Mouse (Mus musculus) Patski (cell line): ENCODE results near the gene 1700019D03Rik. TPM values are rescaled to one million over a fixed set of nuclear protein-coding genes. Genes with fewer than 3 reads are reported as not detected.
"Not testable (repeated sequence)": the region's sequence is repeated elsewhere in the genome, so short reads cannot be mapped to it uniquely, and the experiment has no call there.

ENCODE experiments used
- ATAC-seq: fragments of 100-300 bp; one replicate; pipeline ENCODE4 v1.8.0; 2021
- CTCF ChIA-PET: fragments of 350-600 bp; sonication (Branson Sonifier 250); formaldehyde crosslinking; loops from one replicate; lab custom pipeline; 2022; ENCODE audit warnings: inconsistent platforms; lab: Charles Lee
- POLR2A ChIA-PET: fragments of 350-600 bp; sonication (Branson Sonifier 250); formaldehyde crosslinking; loops from one replicate; lab custom pipeline; 2022; ENCODE audit warnings: antibody characterized with exemption, inconsistent platforms; lab: Charles Lee
- DNase-seq: peaks from one replicate; pipeline ENCODE4 v3.0.0-alpha.2; 2011; ENCODE audit warnings: low read depth, low spot score
- H3K27me3 ChIP-seq: fragments of 371-371 bp; one replicate; pipeline ENCODE4 v1.5.1; 2021
- CTCF ChIP-seq: fragments of 100-300 bp; IDR thresholded peaks from one replicate; pipeline ENCODE4 v1.5.1; 2021
- in situ Hi-C: fragments of 300-500 bp; cut with MboI; formaldehyde crosslinking; loops from 3 replicates; pipeline ENCODE4 v1.11.1; 2018; ENCODE audit warnings: low pct_unique_long_range_greater_than_20kb, mixed read lengths
- polyA plus RNA-seq: library from polyadenylated mRNA; unstranded; gene quantifications from one replicate; pipeline ENCODE4 v1.2.3, GENCODE M21; 2021

The 1700019D03Rik gene
- polyA plus RNA-seq, 1 experiment from 2014 or later, result 0.12 TPM

GRCm38 (mm10) chr1:52955102-52955501 lies 64.9 kb downstream of the 1700019D03Rik start:
- CTCF ChIA-PET, result interaction anchor here (1.1 to 1.5 kb wide), 3 partner anchors 8 to 18 kb away, joined by 3 to 4 read pairs (median 3); no protein-coding TSS in a partner anchor
- no peak for DNase-seq

GRCm38 (mm10) chr1:52954456-52954855 lies 65.5 kb downstream of the 1700019D03Rik start:
- ATAC-seq (no peak), DNase-seq (no peak)
- ChIA-PET POLR2A (no interaction called here), CTCF (interaction anchor here (1.5 kb wide), 1 partner anchor 9 kb away, joined by 3 read pairs; no protein-coding TSS in a partner anchor)
- in situ Hi-C loops, result loop anchor here (10.0 kb wide), 1 partner anchor 310 kb away; no protein-coding TSS in a partner anchor
- H3K27me3 ChIP-seq, result peaks cover 29% of the 10 kb centered on the region
- TF ChIP-seq CTCF, result no peak

More at GRCm38 (mm10) chr1:52955102-52955501, 64.9 kb downstream of the 1700019D03Rik start:
- peak; percentile 78 for TF ChIP-seq CTCF
- peaks cover 29% of the 10 kb centered on the region for H3K27me3 ChIP-seq
- POLR2A ChIA-PET, result no interaction called here
- in situ Hi-C loops, result loop anchor here (10.0 kb wide), 1 partner anchor 310 kb away; no protein-coding TSS in a partner anchor
- no peak for ATAC-seq

- in situ Hi-C loops, result loop anchor here (10.0 kb wide), 1 partner anchor 309 kb away; no protein-coding TSS in a partner anchor
- no peak for ATAC-seq
- POLR2A ChIA-PET, result no interaction called here
- H3K27me3 ChIP-seq, result peaks cover 23% of the 10 kb centered on the region
- DNase-seq, result no peak
- CTCF ChIA-PET, result no interaction called here
- no peak for TF ChIP-seq CTCF
Measured at GRCm38 (mm10) chr1:52953548-52953947, 66.4 kb downstream of the 1700019D03Rik start.

GRCm38 (mm10) chr1:52952551-52953397 lies 67.2 kb downstream of the 1700019D03Rik start:
- POLR2A ChIA-PET, result interaction anchor here (0.6 kb wide), 1 partner anchor 16 kb away, joined by 6 read pairs; no protein-coding TSS in a partner anchor
- CTCF ChIA-PET, result interaction anchor here (1.0 to 2.0 kb wide), 2 partner anchors 11 to 16 kb away, joined by 4 to 7 read pairs; no protein-coding TSS in a partner anchor
- no peak for ATAC-seq
- no peak for DNase-seq
- in situ Hi-C loops, result loop anchor here (10.0 kb wide), 1 partner anchor 308 kb away; no protein-coding TSS in a partner anchor
- no peak for TF ChIP-seq CTCF
- H3K27me3 ChIP-seq, result peaks cover 15% of the 10 kb centered on the region

DNA sequence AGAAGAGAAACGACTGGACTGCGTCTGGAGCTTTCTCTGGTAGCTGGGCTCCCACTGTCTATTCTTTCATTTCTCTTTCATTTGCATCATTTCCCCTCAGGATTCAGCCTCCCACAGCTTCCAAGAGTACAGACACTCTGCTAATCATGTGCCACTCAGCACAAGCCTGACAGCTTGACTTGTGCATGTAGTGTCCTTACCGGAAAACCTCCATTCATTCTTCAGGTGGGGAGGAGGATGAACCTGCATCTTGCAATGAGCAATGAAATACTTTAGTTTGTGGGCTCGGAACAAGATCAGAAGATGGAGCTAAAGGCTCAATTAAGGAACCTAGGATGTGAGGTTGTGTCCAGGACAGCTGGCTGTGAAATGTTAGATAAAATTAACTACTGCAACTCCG lies 67.8 kb downstream of the 1700019D03Rik start:
- TF ChIP-seq CTCF, result no peak
- ChIA-PET POLR2A (no interaction called here), CTCF (interaction anchor here (1.0 to 2.0 kb wide), 3 partner anchors 9 to 16 kb away, joined by 3 to 7 read pairs (median 4); no protein-coding TSS in a partner anchor)
- in situ Hi-C loops, result loop anchor here (10.0 kb wide), 1 partner anchor 307 kb away; no protein-coding TSS in a partner anchor
- H3K27me3 ChIP-seq, result peaks cover 14% of the 10 kb centered on the region
- DNase-seq (no peak), ATAC-seq (no peak)

- no peak for TF ChIP-seq CTCF
- ChIA-PET POLR2A (no interaction called here), CTCF (interaction anchor here (1.0 to 2.0 kb wide), 3 partner anchors 9 to 15 kb away, joined by 3 to 7 read pairs (median 4); no protein-coding TSS in a partner anchor)
- DNase-seq (no peak), ATAC-seq (no peak)
- peaks cover 14% of the 10 kb centered on the region for H3K27me3 ChIP-seq
- in situ Hi-C loops, result loop anchor here (10.0 kb wide), 1 partner anchor 307 kb away; no protein-coding TSS in a partner anchor
Measured at GRCm38 (mm10) chr1:52951146-52951868, 68.7 kb downstream of the 1700019D03Rik start.

DNA sequence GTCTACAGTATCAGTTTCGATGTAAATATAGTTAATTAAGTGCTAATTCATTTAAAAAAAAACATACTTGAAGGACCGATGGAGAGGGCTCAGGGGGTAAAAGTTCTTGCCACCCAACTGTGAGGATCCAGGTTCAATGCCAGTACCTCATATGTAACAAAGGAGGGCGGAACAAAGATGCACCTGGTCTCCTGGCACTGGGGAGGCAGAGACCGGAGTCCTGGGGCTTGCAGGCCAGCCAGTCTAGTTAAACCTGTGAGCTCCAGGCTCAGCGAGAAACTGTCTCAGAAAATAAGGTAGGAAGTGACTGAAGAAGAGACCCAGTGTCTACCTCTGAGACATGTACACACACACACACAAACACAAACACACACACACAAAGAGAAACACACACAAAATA lies 72.1 kb downstream of the 1700019D03Rik start:
- no peak for TF ChIP-seq CTCF
- H3K27me3 ChIP-seq, result peaks cover 14% of the 10 kb centered on the region
- POLR2A ChIA-PET, result no interaction called here
- CTCF ChIA-PET, result interaction anchor here (0.8 to 2.0 kb wide), 2 partner anchors 14 kb away, joined by 3 to 6 read pairs; no protein-coding TSS in a partner anchor
- in situ Hi-C loops, result no loop called here
- DNase-seq (no peak), ATAC-seq (no peak)

DNA sequence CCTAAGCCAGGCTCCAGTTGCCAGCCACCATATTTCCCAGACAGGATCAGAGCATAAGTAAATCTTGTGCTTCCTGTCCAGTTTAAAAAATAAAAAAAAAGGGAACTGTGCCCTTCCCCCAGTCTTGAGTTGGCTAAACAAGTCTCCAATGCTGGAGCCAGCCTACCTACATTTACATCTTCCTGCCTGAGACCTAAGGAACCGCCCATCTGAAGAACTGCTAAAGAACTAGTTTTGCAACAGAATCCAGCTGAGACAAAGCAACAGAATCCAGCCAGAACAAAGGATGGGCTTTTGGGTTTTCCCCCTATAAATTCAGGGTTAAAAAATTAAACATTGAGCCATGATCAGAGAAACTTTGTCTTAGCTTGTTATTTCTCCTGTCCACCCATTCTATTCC lies 81.0 kb downstream of the 1700019D03Rik start:
- ATAC-seq (no peak), DNase-seq (no peak)
- in situ Hi-C loops, result no loop called here
- ChIA-PET POLR2A (no interaction called here), CTCF (no interaction called here)
- no peak for TF ChIP-seq CTCF
- peaks cover 12% of the 10 kb centered on the region for H3K27me3 ChIP-seq

GRCm38 (mm10) chr1:52934494-52934893 lies 85.5 kb downstream of the 1700019D03Rik start:
- POLR2A ChIA-PET, result no interaction called here
- ATAC-seq (no peak), DNase-seq (no peak)
- CTCF ChIA-PET, result interaction anchor here (1.7 kb wide), 1 partner anchor 13 kb away, joined by 6 read pairs; no protein-coding TSS in a partner anchor
- peaks cover 16% of the 10 kb centered on the region for H3K27me3 ChIP-seq
- TF ChIP-seq CTCF, result no peak
- in situ Hi-C loops, result no loop called here

DNA sequence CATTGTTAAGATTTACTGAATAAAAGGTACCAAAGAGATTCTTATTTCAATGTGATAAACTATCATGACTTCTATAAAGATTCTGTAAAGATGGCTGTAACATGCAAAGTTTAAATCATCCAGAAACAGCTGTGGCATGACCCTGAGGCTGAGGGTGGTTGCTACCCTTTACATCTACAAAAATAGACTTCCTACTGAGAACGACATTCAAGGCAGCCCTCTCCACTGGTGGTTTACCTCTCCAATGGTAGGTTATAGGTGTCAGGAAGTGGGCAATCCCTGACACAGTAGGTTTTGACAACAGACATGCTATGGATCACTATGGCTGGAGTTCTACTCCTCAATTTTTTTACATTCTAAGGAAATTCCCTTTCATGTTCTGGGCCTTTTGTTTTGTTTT lies 95.5 kb downstream of the 1700019D03Rik start:
- in situ Hi-C loops, POLR2A ChIA-PET, CTCF ChIA-PET, ATAC-seq, H3K27me3 ChIP-seq, DNase-seq: not testable (repeated sequence)

DNA sequence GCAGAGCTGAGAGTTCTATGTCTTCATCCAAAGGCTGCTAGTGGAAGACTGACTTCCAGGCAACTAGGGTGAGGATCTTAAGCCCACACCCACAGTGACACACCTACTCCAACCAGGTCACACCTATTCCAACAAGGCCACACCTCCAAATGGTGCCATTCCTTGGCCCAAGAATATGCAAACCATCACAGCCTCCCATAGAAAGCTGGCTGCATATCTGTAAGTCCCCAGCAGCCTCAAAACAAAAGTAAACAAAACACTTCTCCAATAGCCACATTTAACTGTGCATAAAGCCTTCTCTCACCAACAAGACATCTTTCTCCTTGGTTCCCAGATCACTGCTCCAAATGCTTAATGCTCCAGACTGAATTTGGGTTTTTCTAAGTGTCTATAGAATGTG lies 101.1 kb downstream of the 1700019D03Rik start:
- H3K27me3 ChIP-seq, POLR2A ChIA-PET, ATAC-seq, CTCF ChIA-PET, in situ Hi-C loops, DNase-seq: not testable (repeated sequence)
